Mouse (Mus musculus): ENCODE results near the gene Npas1.

DNA sequence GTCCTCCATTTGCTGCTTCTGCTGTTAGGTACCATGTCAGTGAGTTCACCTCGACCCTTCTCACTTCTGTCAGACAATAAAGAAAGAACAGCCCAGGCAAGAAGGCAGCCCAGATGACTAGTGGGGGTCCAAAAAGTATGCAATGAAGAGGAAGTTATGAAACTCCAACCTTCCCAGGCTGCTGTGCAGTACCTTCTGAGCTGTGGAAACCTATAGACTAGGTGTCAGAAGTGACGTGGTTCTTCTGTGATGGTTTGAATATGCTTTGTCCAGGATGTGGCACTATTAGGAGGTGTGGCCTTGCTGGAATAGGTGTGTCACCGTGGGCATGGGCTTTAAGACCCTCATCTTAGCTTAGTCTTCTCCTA is 27.7 kb upstream of the Npas1 start:
- TF ChIP-seq CTCF (IDR thresholded peaks at IDR 0.05; ENCODE audit: low read depth), result no peak
- TF ChIP-seq EP300 (IDR thresholded peaks at IDR 0.05; ENCODE audit: low read depth), result no peak
